Mouse (Mus musculus) intestine, embryonic 16.5 days (tissue): ENCODE results near the gene Cyp1a2. TPM values are rescaled to one million over a fixed set of nuclear protein-coding genes. Genes with fewer than 3 reads are reported as not detected.

Experiments used
- ATAC-seq: fragments of 200-750 bp; cut with Nextera tagmentation; 2 replicates; pipeline ENCODE4 v1.8.0; 2017; ENCODE audit warnings: moderate TSS enrichment, moderate library complexity
- H3K27ac ChIP-seq: fragments of 300-500 bp; sonication (generic); 2 replicates; pipeline ENCODE4 v1.5.1; 2014; ENCODE audit warnings: mild to moderate bottlenecking, low read length
- H3K27me3 ChIP-seq: fragments of 300-500 bp; sonication (generic); replicated peaks from 2 replicates; pipeline ENCODE4 v1.6.1; 2014; ENCODE audit warnings: low read length, control low read depth, mixed read lengths; ENCODE audit not compliant: control insufficient read depth, insufficient read depth
- H3K36me3 ChIP-seq: fragments of 300-500 bp; sonication (generic); 2 replicates; pipeline ENCODE4 v1.6.1; 2014; ENCODE audit warnings: low read length, control low read depth; ENCODE audit not compliant: control insufficient read depth, insufficient read depth
- H3K4me1 ChIP-seq: fragments of 300-500 bp; sonication (generic); 2 replicates; pipeline ENCODE4 v1.6.1; 2014; ENCODE audit warnings: low read length, control low read depth, mixed read lengths; ENCODE audit not compliant: control insufficient read depth, insufficient read depth
- H3K4me2 ChIP-seq: fragments of 300-500 bp; sonication (generic); 2 replicates; pipeline ENCODE4 v1.6.1; 2014; ENCODE audit warnings: low read depth, low read length, control low read depth
- H3K4me3 ChIP-seq: fragments of 300-500 bp; sonication (generic); 2 replicates; pipeline ENCODE4 v1.5.1; 2014; ENCODE audit warnings: mild to moderate bottlenecking, low read length
- H3K9ac ChIP-seq: fragments of 300-500 bp; sonication (generic); 2 replicates; pipeline ENCODE4 v1.6.1; 2014; ENCODE audit warnings: low read depth, low read length
- H3K9me3 ChIP-seq: fragments of 300-500 bp; sonication (generic); 2 replicates; pipeline ENCODE4 v1.6.1; 2016; ENCODE audit warnings: low read length, control low read depth; ENCODE audit not compliant: control insufficient read depth
- WGBS: fragments of 180-500 bp; shearing (Covaris S2); extraction: QIAGEN DNeasy Blood & Tissue Kit; methylation state at CpG from one replicate; pipeline ENCODE4 v1.1.7; 2014; 5-methylcytosine and 5-hydroxymethylcytosine counted together
- polyA plus RNA-seq: library from polyadenylated mRNA; unstranded; fragments of >200 nt; fragmentation: Nextera tagmentation; extraction: Ambion mirVana; gene quantifications from 2 replicates; pipeline ENCODE4 v1.2.1, GENCODE M21; 2015

Cyp1a2 gene
- polyA plus RNA-seq, 1 experiment from 2014 or later, result not detected

- 3% methylated on average over 39 of the region's 39 CpGs for WGBS
- Histone ChIP-seq H3K27me3 (no peaks in the 10 kb centered on the region), H3K36me3 (no peaks in the 10 kb centered on the region), H3K4me3 (peak overlapping the region; percentile 88), H3K9me3 (no peaks in the 10 kb centered on the region), H3K27ac (peak overlapping the region; percentile 86), H3K4me1 (peaks cover 7% of the 10 kb centered on the region; the same call in 1 of the 2 replicates), H3K9ac (peak overlapping the region; percentile 93), H3K4me2 (peak overlapping the region; percentile 80)
- ATAC-seq, result peak; percentile 77
Observed at GRCm38 (mm10) chr9:57708720-57709274, 25.3 kb upstream of the Cyp1a2 start.

GRCm38 (mm10) chr9:57708068-57708719 lies 24.7 kb upstream of the Cyp1a2 start, which contains the start of gene Edc3:
Edc3 (plus strand) TSS chr9:57708540.
- 0% methylated on average over 23 of the region's 23 CpGs for WGBS
- H3K9me3 ChIP-seq, result no peaks in the 10 kb centered on the region
- peak within 1 kb of the TSS; percentile 88 for H3K4me3 ChIP-seq
- ATAC-seq, result peak; percentile 91
- H3K27ac ChIP-seq, result peak within 1 kb of the TSS; percentile 86
- H3K9ac ChIP-seq, result peak within 1 kb of the TSS; percentile 93
- no peaks in the 10 kb centered on the region for H3K27me3 ChIP-seq
- H3K4me1 ChIP-seq, result peaks cover 7% of the 10 kb centered on the region; the same call in 1 of the 2 replicates
- no peaks in the 10 kb centered on the region for H3K36me3 ChIP-seq
- H3K4me2 ChIP-seq, result peak within 1 kb of the TSS; percentile 80

GRCm38 (mm10) chr9:57706496-57706895 lies 23.0 kb upstream of the Cyp1a2 start:
- ATAC-seq, result no peak
- Histone ChIP-seq H3K4me3 (no peak overlapping the region), H3K27me3 (no peaks in the 10 kb centered on the region), H3K4me2 (no peak overlapping the region), H3K9ac (no peak overlapping the region), H3K27ac (no peak overlapping the region), H3K9me3 (no peaks in the 10 kb centered on the region), H3K4me1 (peaks cover 7% of the 10 kb centered on the region; the same call in 1 of the 2 replicates), H3K36me3 (no peaks in the 10 kb centered on the region)
- 92% methylated on average over 3 of the region's 3 CpGs for WGBS

DNA sequence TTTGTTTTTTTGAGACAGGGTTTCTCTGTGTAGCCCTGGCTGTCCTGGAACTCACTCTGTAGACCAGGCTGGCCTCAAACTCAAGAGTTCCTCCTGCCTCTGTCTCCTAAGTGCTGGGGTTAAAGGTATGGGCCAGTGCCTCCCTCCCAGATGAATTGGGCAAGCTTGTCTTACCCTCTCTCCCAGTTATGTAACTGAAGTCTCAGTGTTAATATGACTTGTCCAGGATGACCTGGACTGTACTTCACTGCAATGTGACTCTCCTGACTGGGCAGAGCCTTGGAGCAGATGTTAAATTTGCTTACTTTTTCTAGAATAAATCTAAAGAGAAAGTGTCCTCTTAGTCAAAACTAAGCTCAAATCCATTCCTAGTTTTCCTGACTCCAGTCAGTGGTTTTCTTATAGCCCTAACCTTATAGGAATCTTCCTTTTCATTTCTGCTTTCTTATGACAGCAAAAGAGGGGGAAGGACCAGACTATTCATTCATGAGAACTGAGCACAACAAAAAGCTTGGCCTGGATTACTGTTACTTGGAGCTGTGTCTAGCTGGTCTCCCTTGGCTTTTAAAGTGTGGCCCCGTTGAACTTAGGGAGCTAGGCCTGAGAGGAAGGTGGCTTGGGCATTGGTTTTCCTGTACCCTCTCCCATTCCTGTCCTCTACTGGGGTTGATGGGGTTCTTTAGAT lies 15.1 kb upstream of the Cyp1a2 start:
- no peak overlapping the region for H3K27ac ChIP-seq
- H3K9ac ChIP-seq, result no peak overlapping the region
- WGBS, result 81% methylated on average over 1 of the region's 1 CpGs
- no peak for ATAC-seq
- H3K36me3 ChIP-seq, result no peaks in the 10 kb centered on the region
- no peak overlapping the region for H3K4me3 ChIP-seq
- no peaks in the 10 kb centered on the region for H3K9me3 ChIP-seq
- peaks cover 11% of the 10 kb centered on the region for H3K4me1 ChIP-seq
- H3K4me2 ChIP-seq, result no peak overlapping the region
- peaks cover 7% of the 10 kb centered on the region; the same call in 1 of the 2 replicates for H3K27me3 ChIP-seq

DNA sequence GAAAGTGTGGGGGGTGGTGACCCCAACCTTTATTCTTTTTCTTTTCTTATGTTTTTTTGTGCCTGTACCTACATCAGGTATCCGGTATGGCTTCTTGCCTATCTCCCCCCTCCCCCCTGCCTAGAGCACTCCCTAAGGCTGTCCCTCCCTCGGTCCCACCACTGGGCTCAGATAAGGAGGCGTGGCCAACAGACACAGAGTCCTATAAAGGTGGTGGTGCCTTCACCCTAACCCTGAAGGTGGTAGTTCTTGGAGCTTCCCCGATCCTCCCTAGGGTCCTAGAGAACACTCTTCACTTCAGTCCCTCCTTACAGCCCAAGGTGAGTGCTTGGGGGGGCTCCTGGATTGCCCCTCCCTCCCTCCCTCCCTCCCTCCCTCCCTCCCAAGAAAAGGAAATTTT lies 13.9 kb upstream of the Cyp1a2 start:
- Histone ChIP-seq H3K27ac (no peak overlapping the region), H3K27me3 (peaks cover 7% of the 10 kb centered on the region; the same call in 1 of the 2 replicates), H3K4me1 (peaks cover 11% of the 10 kb centered on the region), H3K4me3 (no peak overlapping the region), H3K9me3 (no peaks in the 10 kb centered on the region), H3K9ac (no peak overlapping the region), H3K36me3 (no peaks in the 10 kb centered on the region), H3K4me2 (no peak overlapping the region)
- 27% methylated on average over 4 of the region's 4 CpGs for WGBS
- no peak for ATAC-seq

DNA sequence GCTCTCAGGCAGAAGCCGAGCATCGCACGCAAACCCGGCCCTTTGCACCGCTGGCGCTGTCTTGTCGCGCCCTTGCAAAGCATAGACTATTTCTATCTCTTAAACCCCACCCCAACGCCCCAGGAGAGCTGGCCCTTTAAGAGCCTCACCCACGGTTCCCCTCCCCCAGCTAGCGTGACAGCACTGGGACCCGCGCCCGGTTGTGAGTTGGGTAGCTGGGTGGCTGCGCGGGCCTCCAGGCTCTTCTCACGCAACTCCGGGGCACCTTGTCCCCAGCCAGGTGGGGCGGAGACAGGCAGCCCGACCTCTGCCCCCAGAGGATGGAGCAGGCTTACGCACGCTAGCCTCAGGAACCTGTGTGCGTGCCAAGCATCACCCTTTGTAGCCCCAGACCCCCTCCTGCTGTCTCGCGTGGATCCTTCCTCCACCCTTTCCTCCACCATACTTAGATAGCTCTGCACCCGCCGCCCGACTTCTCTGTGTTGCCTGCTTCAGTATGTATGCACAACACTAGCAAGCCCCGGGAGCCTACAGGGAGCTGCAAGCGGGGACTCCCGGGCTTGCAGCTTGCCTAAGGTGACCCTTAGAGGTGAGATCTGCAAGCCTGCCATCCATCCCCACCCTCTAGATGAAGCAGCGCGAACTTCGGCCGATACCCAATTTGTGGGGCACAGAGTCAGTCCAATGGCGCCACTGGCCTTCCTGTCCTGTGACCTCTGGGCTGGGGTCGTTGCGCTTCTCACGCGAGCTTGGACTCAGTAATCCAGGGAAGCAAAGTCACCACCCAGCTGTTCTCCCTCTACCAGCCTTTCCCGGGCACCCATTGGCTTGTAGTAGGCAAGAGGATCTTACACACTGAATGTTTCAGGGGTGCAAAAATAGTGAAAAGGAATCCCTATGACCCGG lies 13.1 kb upstream of the Cyp1a2 start:
- Histone ChIP-seq H3K4me1 (peaks cover 11% of the 10 kb centered on the region), H3K27me3 (peaks cover 7% of the 10 kb centered on the region; the same call in 1 of the 2 replicates), H3K4me2 (peak overlapping the region; percentile 73), H3K9me3 (no peaks in the 10 kb centered on the region), H3K27ac (no peak overlapping the region), H3K4me3 (peak overlapping the region; percentile 43), H3K36me3 (no peaks in the 10 kb centered on the region), H3K9ac (peak overlapping the region; percentile 59)
- ATAC-seq, result peak; percentile 81
- WGBS, result 3% methylated on average over 42 of the region's 42 CpGs

DNA sequence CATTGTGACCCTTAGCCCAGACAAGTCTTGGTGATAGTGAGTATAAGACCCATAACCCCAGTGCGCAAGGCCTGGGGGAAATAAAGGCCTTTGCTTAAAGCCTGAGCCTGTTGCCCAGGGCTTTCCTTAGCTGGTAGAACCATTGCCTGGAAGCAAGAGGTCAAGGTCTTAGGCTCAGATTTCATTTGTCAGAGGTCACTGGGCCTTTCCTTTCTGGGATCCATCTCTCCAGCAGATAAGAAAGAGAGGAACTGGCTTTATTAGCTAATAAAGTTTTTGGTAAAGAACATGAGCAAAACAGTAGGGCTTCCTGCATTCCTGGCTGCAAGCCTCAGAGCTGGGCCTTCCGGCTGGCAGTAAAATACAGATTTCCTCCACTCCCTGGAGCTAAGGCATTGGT lies 10.6 kb upstream of the Cyp1a2 start:
- WGBS, result 84% methylated on average over 2 of the region's 2 CpGs
- Histone ChIP-seq H3K4me1 (peaks cover 11% of the 10 kb centered on the region), H3K4me2 (no peak overlapping the region), H3K9ac (no peak overlapping the region), H3K27me3 (peaks cover 7% of the 10 kb centered on the region; the same call in 1 of the 2 replicates), H3K9me3 (no peaks in the 10 kb centered on the region), H3K27ac (no peak overlapping the region), H3K36me3 (no peaks in the 10 kb centered on the region), H3K4me3 (no peak overlapping the region)
- ATAC-seq, result no peak

GRCm38 (mm10) chr9:57688606-57689005 lies 5.1 kb upstream of the Cyp1a2 start:
- Histone ChIP-seq H3K27ac (no peak overlapping the region), H3K4me3 (no peak overlapping the region), H3K9ac (no peak overlapping the region), H3K27me3 (no peaks in the 10 kb centered on the region), H3K4me1 (no peaks in the 10 kb centered on the region), H3K36me3 (no peaks in the 10 kb centered on the region), H3K4me2 (no peak overlapping the region), H3K9me3 (no peaks in the 10 kb centered on the region)
- ATAC-seq, result no peak
- WGBS, result 54% methylated on average over 2 of the region's 2 CpGs

- H3K4me3 ChIP-seq, result no peak overlapping the region
- H3K9ac ChIP-seq, result no peak overlapping the region
- H3K27me3 ChIP-seq, result no peaks in the 10 kb centered on the region
- no peak for ATAC-seq
- no peaks in the 10 kb centered on the region for H3K4me1 ChIP-seq
- no peak overlapping the region for H3K4me2 ChIP-seq
- no peaks in the 10 kb centered on the region for H3K36me3 ChIP-seq
- WGBS, result 34% methylated on average over 2 of the region's 2 CpGs
- H3K27ac ChIP-seq, result no peak overlapping the region
- no peaks in the 10 kb centered on the region for H3K9me3 ChIP-seq
Observed at GRCm38 (mm10) chr9:57688158-57688557, 4.7 kb upstream of the Cyp1a2 start.
